Mouse (Mus musculus): Measurements from ENCODE around the gene Kif14.
"Not testable (repeated sequence)": the region's sequence is repeated elsewhere in the genome, so short reads cannot be mapped to it uniquely, and the experiment has no call there.

The Kif14 gene

GRCm38 (mm10) chr1:136491681-136492080, 25.5 kb downstream of the Kif14 start:
- DNase-seq (ENCODE audit: low spot score): no peak

GRCm38 (mm10) chr1:136492232-136492631, 26.1 kb downstream of the Kif14 start:
- DNase-seq (ENCODE audit: low spot score): no peak

- no peak for DNase-seq (ENCODE audit: low spot score)
Observed at GRCm38 (mm10) chr1:136499317-136499716, 33.2 kb downstream of the Kif14 start.

GRCm38 (mm10) chr1:136502936-136503335, 36.8 kb downstream of the Kif14 start:
- no peak for DNase-seq (ENCODE audit: low spot score)

GRCm38 (mm10) chr1:136506255-136506654, 40.1 kb downstream of the Kif14 start:
- not testable (repeated sequence) for DNase-seq (ENCODE audit: low spot score)

GRCm38 (mm10) chr1:136512317-136512716, 46.2 kb downstream of the Kif14 start:
- DNase-seq (ENCODE audit: low spot score): no peak

GRCm38 (mm10) chr1:136513181-136513580, 47.0 kb downstream of the Kif14 start:
- peak; percentile 28 for DNase-seq (ENCODE audit: low spot score)

- DNase-seq (ENCODE audit: low spot score): no peak
Observed at GRCm38 (mm10) chr1:136518699-136519356, 52.7 kb downstream of the Kif14 start.

- peak; percentile 29 for DNase-seq (ENCODE audit: low spot score)
Observed at GRCm38 (mm10) chr1:136521363-136521937, 55.3 kb downstream of the Kif14 start.

GRCm38 (mm10) chr1:136524917-136525316, 58.8 kb downstream of the Kif14 start:
- DNase-seq (ENCODE audit: low spot score): peak; percentile 65

GRCm38 (mm10) chr1:136525818-136526217, 59.7 kb downstream of the Kif14 start:
- no peak for DNase-seq (ENCODE audit: low spot score)

- no peak for DNase-seq (ENCODE audit: low spot score)
Observed at GRCm38 (mm10) chr1:136527163-136527562, 61.0 kb downstream of the Kif14 start.

GRCm38 (mm10) chr1:136532556-136532955, 66.4 kb downstream of the Kif14 start:
- no peak for DNase-seq (ENCODE audit: low spot score)

GRCm38 (mm10) chr1:136536947-136537346, 70.8 kb downstream of the Kif14 start:
- no peak for DNase-seq (ENCODE audit: low spot score)

GRCm38 (mm10) chr1:136538247-136538646, 72.1 kb downstream of the Kif14 start:
- DNase-seq (ENCODE audit: low spot score): peak; percentile 28

GRCm38 (mm10) chr1:136540407-136540895, 74.3 kb downstream of the Kif14 start:
- DNase-seq (ENCODE audit: low spot score): no peak

- no peak for DNase-seq (ENCODE audit: low spot score)
Observed at GRCm38 (mm10) chr1:136541618-136542376, 75.7 kb downstream of the Kif14 start.

GRCm38 (mm10) chr1:136543920-136544319, 77.8 kb downstream of the Kif14 start:
- DNase-seq (ENCODE audit: low spot score): no peak

- DNase-seq (ENCODE audit: low spot score): no peak
Observed at GRCm38 (mm10) chr1:136547068-136547467, 80.9 kb downstream of the Kif14 start.

- DNase-seq (ENCODE audit: low spot score): no peak
Observed at GRCm38 (mm10) chr1:136550285-136550684, 84.1 kb downstream of the Kif14 start.

- DNase-seq (ENCODE audit: low spot score): peak; percentile 73
Observed at GRCm38 (mm10) chr1:136550851-136551540, 84.9 kb downstream of the Kif14 start.

GRCm38 (mm10) chr1:136554686-136555085, 88.5 kb downstream of the Kif14 start:
- no peak for DNase-seq (ENCODE audit: low spot score)

Measured in ovary, postnatal 36 days (tissue).